Mouse (Mus musculus) heart, adult 2 months (tissue): ENCODE results near the gene Flnb.

Experiments used
- CTCF ChIP-seq: fragments of 200-600 bp; IDR thresholded peaks from 2 replicates; pipeline ENCODE4 v1.8.1; 2022; ENCODE audit warnings: antibody characterized with exemption, mild to moderate bottlenecking, moderate library complexity
- EP300 ChIP-seq: fragments of 200-500 bp; IDR thresholded peaks from 2 replicates; pipeline ENCODE4 v1.6.1; 2011; ENCODE audit warnings: low read depth, low read length, control low read depth; ENCODE audit not compliant: insufficient read depth
- POLR2A ChIP-seq: fragments of 200-500 bp; IDR thresholded peaks from 2 replicates; pipeline ENCODE4 v1.6.1; 2011; ENCODE audit warnings: mild to moderate bottlenecking, low read depth, low read length, control low read depth; ENCODE audit not compliant: insufficient read depth

DNA sequence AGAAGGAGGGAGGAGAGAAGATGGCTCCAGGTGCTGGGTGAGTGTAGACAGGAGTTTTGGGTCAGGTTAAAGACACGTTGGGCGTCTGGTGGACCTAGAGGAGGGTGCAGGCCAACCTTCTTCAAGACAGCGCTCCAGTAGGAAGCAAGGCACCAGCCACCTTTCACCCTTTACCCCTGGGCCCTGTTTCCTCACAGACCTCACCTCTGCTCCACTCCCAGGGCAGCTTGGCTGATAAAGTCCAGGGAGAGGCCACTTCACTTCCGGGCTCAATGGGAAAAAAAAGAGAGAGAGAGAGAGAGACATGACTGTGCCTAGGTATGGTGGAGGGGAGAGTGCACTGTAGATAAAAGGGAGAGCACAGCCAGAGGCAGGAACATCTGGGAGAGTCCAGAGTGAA lies 10.0 kb upstream of the Flnb start:
- TF ChIP-seq CTCF (no peak), POLR2A (no peak), EP300 (no peak)
